Mouse (Mus musculus): Measurements from ENCODE around the gene Ubtf. TPM values are rescaled to one million over a fixed set of nuclear protein-coding genes. Genes with fewer than 3 reads are reported as not detected.

The Ubtf gene
- polyA plus RNA-seq, 1 experiment from 2014 or later = 70.5 TPM

GRCm38 (mm10) chr11:102329518-102329917 is 10.0 kb upstream of the Ubtf start:
- H3K4me2 ChIP-seq (ENCODE audit: low read depth, low read length) = no peak overlapping the region
- no peak overlapping the region for H3K4me3 ChIP-seq (replicated peaks; ENCODE audit: low read length)
- H3K4me1 ChIP-seq (ENCODE audit: control insufficient read depth, insufficient read depth, low read length) = no peaks in the 10 kb centered on the region
- H3K36me3 ChIP-seq (ENCODE audit: control insufficient read depth, insufficient read depth, low read length) = no peaks in the 10 kb centered on the region
- no peaks in the 10 kb centered on the region for H3K27me3 ChIP-seq (ENCODE audit: control insufficient read depth, insufficient read depth, low read length)
- H3K9me3 ChIP-seq (replicated peaks; ENCODE audit: control insufficient read depth, low read length) = no peaks in the 10 kb centered on the region
- no peak overlapping the region for H3K9ac ChIP-seq (ENCODE audit: low read length)
- no peak for ATAC-seq (ENCODE audit: insufficient read depth, low FRiP score)
- H3K27ac ChIP-seq (ENCODE audit: low read length) = no peak overlapping the region

- H3K27me3 ChIP-seq (ENCODE audit: control insufficient read depth, insufficient read depth, low read length) = no peaks in the 10 kb centered on the region
- no peak overlapping the region for H3K4me3 ChIP-seq (replicated peaks; ENCODE audit: low read length)
- no peak overlapping the region for H3K27ac ChIP-seq (ENCODE audit: low read length)
- no peaks in the 10 kb centered on the region for H3K9me3 ChIP-seq (replicated peaks; ENCODE audit: control insufficient read depth, low read length)
- no peaks in the 10 kb centered on the region for H3K4me1 ChIP-seq (ENCODE audit: control insufficient read depth, insufficient read depth, low read length)
- no peak overlapping the region for H3K9ac ChIP-seq (ENCODE audit: low read length)
- no peak for ATAC-seq (ENCODE audit: insufficient read depth, low FRiP score)
- WGBS = 72% methylated on average over 7 of the region's 7 CpGs
- H3K4me2 ChIP-seq (ENCODE audit: low read depth, low read length) = no peak overlapping the region
- no peaks in the 10 kb centered on the region for H3K36me3 ChIP-seq (ENCODE audit: control insufficient read depth, insufficient read depth, low read length)
Measured at GRCm38 (mm10) chr11:102327839-102328238, 8.3 kb upstream of the Ubtf start.

GRCm38 (mm10) chr11:102327250-102327649 is 7.7 kb upstream of the Ubtf start:
- Histone ChIP-seq H3K4me2 (ENCODE audit: low read depth, low read length) (no peak overlapping the region), H3K4me1 (ENCODE audit: control insufficient read depth, insufficient read depth, low read length) (no peaks in the 10 kb centered on the region), H3K27me3 (ENCODE audit: control insufficient read depth, insufficient read depth, low read length) (no peaks in the 10 kb centered on the region), H3K27ac (ENCODE audit: low read length) (no peak overlapping the region), H3K9ac (ENCODE audit: low read length) (no peak overlapping the region), H3K4me3 (replicated peaks; ENCODE audit: low read length) (no peak overlapping the region), H3K36me3 (ENCODE audit: control insufficient read depth, insufficient read depth, low read length) (no peaks in the 10 kb centered on the region), H3K9me3 (replicated peaks; ENCODE audit: control insufficient read depth, low read length) (no peaks in the 10 kb centered on the region)
- ATAC-seq (ENCODE audit: insufficient read depth, low FRiP score) = no peak
- 51% methylated on average over 5 of the region's 5 CpGs for WGBS

DNA sequence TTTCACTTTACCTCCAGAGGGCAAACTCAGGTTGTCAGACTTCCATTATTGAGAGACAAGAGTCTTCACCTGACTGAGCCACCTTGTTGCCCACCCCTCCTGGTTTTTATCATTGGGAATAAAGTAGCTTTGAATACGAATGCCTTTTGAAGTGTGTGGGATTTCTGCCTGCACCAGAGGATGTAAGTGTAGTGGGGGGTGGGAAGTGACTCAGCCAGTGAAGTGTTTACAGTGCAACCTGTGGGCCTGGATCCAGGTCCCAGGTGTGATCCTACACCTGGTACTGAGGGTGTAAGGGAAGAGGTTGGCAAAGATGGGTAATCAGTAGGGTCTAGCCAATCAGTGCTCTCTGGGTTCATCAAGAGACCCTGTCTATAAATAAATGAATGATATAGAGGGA is 4.0 kb upstream of the Ubtf start:
- Histone ChIP-seq H3K4me2 (ENCODE audit: low read depth, low read length) (no peak overlapping the region), H3K36me3 (ENCODE audit: control insufficient read depth, insufficient read depth, low read length) (no peaks in the 10 kb centered on the region), H3K4me3 (replicated peaks; ENCODE audit: low read length) (no peak overlapping the region), H3K4me1 (ENCODE audit: control insufficient read depth, insufficient read depth, low read length) (peaks cover 9% of the 10 kb centered on the region), H3K9me3 (replicated peaks; ENCODE audit: control insufficient read depth, low read length) (no peaks in the 10 kb centered on the region), H3K9ac (ENCODE audit: low read length) (no peak overlapping the region), H3K27ac (ENCODE audit: low read length) (no peak overlapping the region), H3K27me3 (ENCODE audit: control insufficient read depth, insufficient read depth, low read length) (no peaks in the 10 kb centered on the region)
- WGBS = 69% methylated on average over 1 of the region's 1 CpGs
- ATAC-seq (ENCODE audit: insufficient read depth, low FRiP score) = no peak

DNA sequence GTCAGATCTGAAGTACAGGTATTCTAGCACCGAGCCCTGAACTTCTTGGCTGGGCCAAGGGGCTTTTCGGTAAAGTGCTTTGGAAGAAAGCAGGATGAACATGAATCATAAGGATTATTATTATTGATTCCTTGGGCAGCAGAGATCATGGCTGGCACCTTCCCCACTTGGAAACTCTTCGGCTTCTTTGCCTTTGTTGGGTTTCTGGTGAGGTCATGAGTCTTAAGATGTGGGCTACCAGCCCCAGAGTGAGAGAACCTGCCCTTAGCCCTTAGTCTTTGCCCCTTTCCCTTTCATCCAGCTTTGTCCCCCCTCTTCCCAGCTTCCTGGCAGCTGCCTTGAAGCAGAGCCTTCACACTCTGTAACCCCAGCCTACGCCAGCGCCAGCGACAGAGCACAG is 2.4 kb upstream of the Ubtf start:
- Histone ChIP-seq H3K4me3 (replicated peaks; ENCODE audit: low read length) (no peak overlapping the region), H3K9me3 (replicated peaks; ENCODE audit: control insufficient read depth, low read length) (no peaks in the 10 kb centered on the region), H3K27me3 (ENCODE audit: control insufficient read depth, insufficient read depth, low read length) (no peaks in the 10 kb centered on the region), H3K36me3 (ENCODE audit: control insufficient read depth, insufficient read depth, low read length) (no peaks in the 10 kb centered on the region), H3K27ac (ENCODE audit: low read length) (no peak overlapping the region), H3K4me2 (ENCODE audit: low read depth, low read length) (no peak overlapping the region), H3K9ac (ENCODE audit: low read length) (no peak overlapping the region), H3K4me1 (ENCODE audit: control insufficient read depth, insufficient read depth, low read length) (peaks cover 9% of the 10 kb centered on the region)
- 74% methylated on average over 6 of the region's 6 CpGs for WGBS
- no peak for ATAC-seq (ENCODE audit: insufficient read depth, low FRiP score)

- WGBS = 11% methylated on average over 10 of the region's 10 CpGs
- no peaks in the 10 kb centered on the region for H3K27me3 ChIP-seq (ENCODE audit: control insufficient read depth, insufficient read depth, low read length)
- peak overlapping the region; percentile 99 for H3K27ac ChIP-seq (ENCODE audit: low read length)
- peak overlapping the region; percentile 98 for H3K4me3 ChIP-seq (replicated peaks; ENCODE audit: low read length)
- H3K4me1 ChIP-seq (ENCODE audit: control insufficient read depth, insufficient read depth, low read length) = peaks cover 17% of the 10 kb centered on the region
- ATAC-seq (ENCODE audit: insufficient read depth, low FRiP score) = no peak
- H3K9me3 ChIP-seq (replicated peaks; ENCODE audit: control insufficient read depth, low read length) = no peaks in the 10 kb centered on the region
- H3K4me2 ChIP-seq (ENCODE audit: low read depth, low read length) = peak overlapping the region; percentile 78
- H3K9ac ChIP-seq (ENCODE audit: low read length) = peak overlapping the region; percentile 100
- H3K36me3 ChIP-seq (ENCODE audit: control insufficient read depth, insufficient read depth, low read length) = no peaks in the 10 kb centered on the region
Measured at GRCm38 (mm10) chr11:102320686-102321005, 1.1 kb upstream of the Ubtf start.

DNA sequence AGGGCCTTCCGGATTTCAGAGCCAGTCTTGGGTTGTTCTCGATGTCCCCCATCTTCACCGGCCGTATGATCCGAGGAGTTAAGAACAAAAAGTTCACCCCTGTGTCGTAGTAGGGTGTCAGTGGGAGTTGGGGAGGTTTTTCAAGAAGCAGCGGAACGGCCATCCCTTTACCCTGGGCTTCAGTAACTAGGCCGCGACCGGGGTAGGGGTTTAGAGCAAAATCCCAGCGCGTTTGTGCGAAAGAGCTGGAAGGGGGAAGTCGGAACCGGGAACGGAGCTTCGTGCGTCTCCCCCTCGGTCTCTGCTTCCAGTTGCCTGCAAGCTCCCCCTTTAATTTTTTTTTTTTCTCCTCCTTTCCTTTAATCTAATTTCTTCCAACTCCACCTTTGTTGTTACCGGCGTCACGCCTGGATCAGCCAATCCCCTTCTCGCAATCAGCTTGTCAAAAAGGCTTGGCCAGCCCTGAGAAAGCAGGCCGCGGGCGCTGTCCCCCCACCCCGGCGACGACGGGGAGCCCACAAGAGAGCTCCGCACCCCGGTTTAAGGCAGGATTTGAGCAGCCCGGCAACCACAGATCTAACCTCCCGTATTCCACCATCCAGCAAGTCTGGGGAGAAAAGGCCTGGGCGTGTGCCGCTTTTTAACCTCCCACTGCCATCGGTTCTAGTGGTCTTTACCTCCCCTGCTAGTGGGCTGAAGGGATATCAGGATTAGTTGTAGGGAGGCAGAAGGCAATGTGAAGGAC is 571 bp upstream of the Ubtf start:
- no peaks in the 10 kb centered on the region for H3K9me3 ChIP-seq (replicated peaks; ENCODE audit: control insufficient read depth, low read length)
- H3K27ac ChIP-seq (ENCODE audit: low read length) = peak overlapping the region; percentile 99
- peak; percentile 16; the same call in 1 of the 2 replicates for ATAC-seq (ENCODE audit: insufficient read depth, low FRiP score)
- no peaks in the 10 kb centered on the region for H3K27me3 ChIP-seq (ENCODE audit: control insufficient read depth, insufficient read depth, low read length)
- H3K4me1 ChIP-seq (ENCODE audit: control insufficient read depth, insufficient read depth, low read length) = peaks cover 22% of the 10 kb centered on the region
- under 1% methylated on average over 38 of the region's 38 CpGs for WGBS
- no peaks in the 10 kb centered on the region for H3K36me3 ChIP-seq (ENCODE audit: control insufficient read depth, insufficient read depth, low read length)
- H3K4me3 ChIP-seq (replicated peaks; ENCODE audit: low read length) = peak overlapping the region; percentile 98
- peak overlapping the region; percentile 78 for H3K4me2 ChIP-seq (ENCODE audit: low read depth, low read length)
- peak overlapping the region; percentile 100 for H3K9ac ChIP-seq (ENCODE audit: low read length)

DNA sequence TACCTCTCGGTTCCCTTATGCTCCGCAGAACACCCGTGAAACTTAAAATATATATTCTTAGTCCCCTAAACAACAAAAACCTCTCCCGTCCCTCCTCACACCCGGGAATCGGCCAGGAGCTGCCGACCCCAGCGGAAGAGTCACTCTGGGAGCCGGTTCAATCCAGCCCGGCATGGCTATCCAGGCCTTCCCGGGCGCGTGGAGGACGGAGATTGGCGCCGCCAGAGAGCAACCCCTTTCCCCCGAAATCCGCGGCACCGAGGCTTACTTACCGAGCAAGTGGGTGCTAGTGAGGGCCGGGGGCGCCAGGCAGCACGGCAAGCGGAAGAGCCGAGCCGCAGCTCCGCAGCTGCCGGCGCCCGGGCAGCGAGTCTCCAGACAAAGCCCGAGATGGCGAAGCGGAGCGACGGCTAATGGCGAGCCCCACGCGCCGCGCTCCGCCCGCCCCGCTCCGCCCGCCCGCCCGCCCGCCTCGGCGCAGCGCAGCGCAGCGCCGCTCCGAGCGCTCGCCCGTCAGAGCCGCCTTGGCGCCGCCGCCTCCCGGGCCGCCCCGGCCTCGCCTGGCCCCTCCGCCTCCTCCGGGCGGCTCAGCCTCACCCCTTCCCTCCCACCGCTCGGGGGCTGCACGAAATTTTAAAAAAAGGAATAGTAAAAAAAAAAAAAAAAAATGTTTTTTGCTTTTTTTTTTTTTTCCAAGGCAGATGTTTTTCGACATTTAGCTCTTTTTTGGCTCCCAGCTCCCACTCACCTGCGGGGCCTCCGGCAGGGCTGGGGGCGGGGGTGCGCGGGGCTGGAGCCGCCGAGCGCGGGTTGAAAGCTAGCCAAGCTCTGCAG is 749 bp downstream of the Ubtf start:
- Histone ChIP-seq H3K9me3 (replicated peaks; ENCODE audit: control insufficient read depth, low read length) (no peaks in the 10 kb centered on the region), H3K4me3 (replicated peaks; ENCODE audit: low read length) (peak overlapping the region; percentile 98), H3K4me2 (ENCODE audit: low read depth, low read length) (peak overlapping the region; percentile 78), H3K27ac (ENCODE audit: low read length) (peak overlapping the region; percentile 99), H3K9ac (ENCODE audit: low read length) (peak overlapping the region; percentile 100), H3K27me3 (ENCODE audit: control insufficient read depth, insufficient read depth, low read length) (no peaks in the 10 kb centered on the region), H3K36me3 (ENCODE audit: control insufficient read depth, insufficient read depth, low read length) (peaks cover 10% of the 10 kb centered on the region), H3K4me1 (ENCODE audit: control insufficient read depth, insufficient read depth, low read length) (peaks cover 23% of the 10 kb centered on the region)
- peak; percentile 16; the same call in 1 of the 2 replicates for ATAC-seq (ENCODE audit: insufficient read depth, low FRiP score)
- under 1% methylated on average over 84 of the region's 84 CpGs for WGBS

DNA sequence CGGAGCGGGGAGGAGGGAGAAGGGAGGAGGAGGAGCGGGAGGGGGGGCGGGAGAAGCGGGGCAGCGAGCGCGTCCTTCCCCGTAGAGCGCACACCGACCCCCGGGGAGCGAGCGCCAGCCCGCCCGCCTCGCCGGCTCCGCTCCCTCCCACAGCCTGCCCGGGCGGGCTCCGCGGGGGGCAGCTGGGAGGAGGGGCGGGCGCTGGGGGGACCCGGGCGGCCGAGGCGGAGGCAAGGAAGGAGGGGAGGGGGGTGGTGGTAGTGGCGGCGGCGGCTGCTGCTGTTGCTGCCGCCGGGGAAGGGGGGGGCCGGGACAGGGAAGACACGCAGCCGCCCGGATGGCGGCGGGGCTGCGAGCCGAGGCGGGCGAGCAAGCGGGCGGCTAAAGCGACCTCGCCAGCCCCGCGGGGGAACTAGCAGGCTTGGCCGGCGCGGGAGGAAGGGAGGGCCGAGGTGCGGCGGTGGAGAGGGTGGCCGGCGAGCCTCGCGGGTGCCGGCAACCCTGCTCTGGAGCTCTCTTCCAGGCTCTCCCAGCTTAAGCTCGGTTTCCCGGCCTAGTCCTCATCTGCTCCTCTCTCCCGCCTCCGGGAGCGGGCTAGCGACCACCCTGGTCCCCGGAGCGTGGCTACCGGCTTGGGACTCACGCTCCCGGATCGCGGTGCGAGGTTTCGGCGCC is 1.5 kb downstream of the Ubtf start:
- ATAC-seq (ENCODE audit: insufficient read depth, low FRiP score) = peak; percentile 68
- Histone ChIP-seq H3K27me3 (ENCODE audit: control insufficient read depth, insufficient read depth, low read length) (no peaks in the 10 kb centered on the region), H3K4me2 (ENCODE audit: low read depth, low read length) (peak overlapping the region; percentile 78), H3K9me3 (replicated peaks; ENCODE audit: control insufficient read depth, low read length) (no peaks in the 10 kb centered on the region), H3K27ac (ENCODE audit: low read length) (peak overlapping the region; percentile 99), H3K4me1 (ENCODE audit: control insufficient read depth, insufficient read depth, low read length) (peaks cover 23% of the 10 kb centered on the region), H3K36me3 (ENCODE audit: control insufficient read depth, insufficient read depth, low read length) (peaks cover 15% of the 10 kb centered on the region), H3K9ac (ENCODE audit: low read length) (peak overlapping the region; percentile 100), H3K4me3 (replicated peaks; ENCODE audit: low read length) (peak overlapping the region; percentile 98)
- WGBS = under 1% methylated on average over 33 of the region's 77 CpGs

Measured in stomach, embryonic 16.5 days (tissue).